Mouse (Mus musculus) heart, adult 2 months (tissue): ENCODE results near the gene Tnik. TPM values are rescaled to one million over a fixed set of nuclear protein-coding genes. Genes with fewer than 3 reads are reported as not detected.

ENCODE experiments used
- DNase-seq, 2 experiments: peaks; one replicate each; pipeline ENCODE4 v3.0.0; 2021
- H3K27ac ChIP-seq: fragments of 200-600 bp; 2 replicates; pipeline ENCODE4 v1.8.1; 2022
- H3K27me3 ChIP-seq: fragments of 200-500 bp; 2 replicates; pipeline ENCODE4 v1.6.1; 2012; ENCODE audit warnings: mild to moderate bottlenecking, low read length, inconsistent platforms, mixed read lengths; ENCODE audit not compliant: control insufficient read depth, insufficient read depth
- H3K36me3 ChIP-seq: fragments of 200-500 bp; 2 replicates; pipeline ENCODE4 v1.6.1; 2012; ENCODE audit warnings: low read length, inconsistent platforms; ENCODE audit not compliant: control insufficient read depth, insufficient read depth
- H3K4me1 ChIP-seq: fragments of 200-500 bp; 2 replicates; pipeline ENCODE4 v1.6.1; 2011; ENCODE audit warnings: low read length; ENCODE audit not compliant: control insufficient read depth, insufficient read depth
- H3K4me3 ChIP-seq: fragments of 200-600 bp; 2 replicates; pipeline ENCODE4 v1.8.1; 2022
- H3K79me2 ChIP-seq: fragments of 200-500 bp; replicated peaks from 2 replicates; pipeline ENCODE4 v1.6.1; 2012; ENCODE audit warnings: mild to moderate bottlenecking, inconsistent platforms, low read length, moderate library complexity, mixed read lengths; ENCODE audit not compliant: control insufficient read depth, insufficient read depth
- H3K9ac ChIP-seq: fragments of 200-500 bp; 2 replicates; pipeline ENCODE4 v1.6.1; 2012; ENCODE audit warnings: low read depth, mild to moderate bottlenecking, control low read depth, inconsistent platforms, low read length, mixed read lengths
- CTCF ChIP-seq: fragments of 200-600 bp; IDR thresholded peaks from 2 replicates; pipeline ENCODE4 v1.8.1; 2022; ENCODE audit warnings: antibody characterized with exemption, mild to moderate bottlenecking, moderate library complexity
- EP300 ChIP-seq: fragments of 200-500 bp; IDR thresholded peaks from 2 replicates; pipeline ENCODE4 v1.6.1; 2011; ENCODE audit warnings: low read depth, low read length, control low read depth; ENCODE audit not compliant: insufficient read depth
- POLR2A ChIP-seq: fragments of 200-500 bp; IDR thresholded peaks from 2 replicates; pipeline ENCODE4 v1.6.1; 2011; ENCODE audit warnings: mild to moderate bottlenecking, low read depth, low read length, control low read depth; ENCODE audit not compliant: insufficient read depth
- WGBS: fragments of 180-500 bp; shearing (Covaris S2); methylation state at CpG from one replicate; pipeline ENCODE4 v1.1.7; 2018; 5-methylcytosine and 5-hydroxymethylcytosine counted together
- intact Hi-C: fragments of 180-260 bp; cut with DNase I; formaldehyde crosslinking; loops from one replicate; pipeline ENCODE4 v1.15.1; 2025
- polyA plus RNA-seq: library from polyadenylated mRNA; depleted of rRNA; stranded (reverse); fragments of >200 nt; gene quantifications from 2 replicates; pipeline ENCODE4 v1.2.3, GENCODE M21; 2012
- total RNA-seq, 2 experiments: library from RNA; stranded (reverse); gene quantifications; 2 replicates each; pipeline ENCODE4 v1.2.3; 2021

Gene Tnik
- total and polyA plus RNA-seq, 3 experiments = 6.6 to 29.8 (median 26.8) TPM

DNA sequence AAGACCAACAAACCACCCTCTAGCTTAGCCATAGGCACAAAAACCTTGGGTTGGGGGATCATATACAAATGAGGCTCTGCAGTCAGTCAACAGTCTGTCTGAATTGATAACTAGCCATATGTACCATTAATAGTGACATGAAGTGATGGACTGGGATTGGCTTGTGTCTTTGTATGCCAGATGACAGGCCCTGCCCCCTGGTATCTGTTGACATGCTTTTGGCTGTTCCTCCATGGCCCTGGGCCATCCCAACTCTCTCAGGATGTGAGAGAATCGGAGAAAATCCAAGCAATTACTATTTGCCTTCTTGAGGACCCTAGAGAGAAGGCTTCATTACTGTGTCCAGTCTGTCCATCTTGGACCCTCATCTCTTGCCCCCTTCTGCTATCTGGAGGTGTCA is 82.4 kb downstream of the Tnik start:
- H3K4me3 ChIP-seq = no peak overlapping the region
- no peak overlapping the region for H3K9ac ChIP-seq
- no peaks in the 10 kb centered on the region; the same call in 1 of the 2 replicates for H3K4me1 ChIP-seq
- intact Hi-C loops = no loop called here
- H3K27me3 ChIP-seq = no peaks in the 10 kb centered on the region
- 58% methylated on average over 1 of the region's 1 CpGs for WGBS
- no peak overlapping the region for H3K27ac ChIP-seq
- TF ChIP-seq CTCF (no peak), POLR2A (no peak), EP300 (no peak)
- no peak for DNase-seq
- no peaks in the 10 kb centered on the region for H3K36me3 ChIP-seq
- H3K79me2 ChIP-seq = no peaks in the 10 kb centered on the region; the same call in 1 of the 2 replicates

DNA sequence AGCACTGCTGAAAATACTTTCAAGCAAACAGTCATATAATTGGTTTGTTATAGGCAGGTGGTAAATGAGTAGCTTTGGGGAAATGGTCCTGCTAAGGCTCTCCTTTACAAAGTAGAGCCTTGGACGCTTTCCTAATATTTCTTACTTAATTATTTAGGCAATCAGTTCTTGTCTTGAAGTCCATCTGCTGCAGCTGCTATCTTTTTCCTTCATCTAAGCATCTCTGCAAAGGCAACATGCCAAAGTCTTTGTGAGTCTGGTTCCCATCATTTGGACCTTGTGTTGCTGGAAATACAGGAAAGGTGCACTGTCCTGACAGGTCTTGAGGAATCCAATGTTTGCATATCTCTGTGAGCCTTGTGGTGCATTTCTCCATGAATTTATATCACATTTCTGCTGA is 82.9 kb downstream of the Tnik start:
- DNase-seq = no peak
- no peak overlapping the region for H3K4me3 ChIP-seq
- WGBS = 91% methylated on average over 1 of the region's 1 CpGs
- H3K9ac ChIP-seq = no peak overlapping the region
- intact Hi-C loops = no loop called here
- no peak overlapping the region for H3K27ac ChIP-seq
- H3K27me3 ChIP-seq = no peaks in the 10 kb centered on the region
- no peaks in the 10 kb centered on the region; the same call in 1 of the 2 replicates for H3K4me1 ChIP-seq
- H3K79me2 ChIP-seq = no peaks in the 10 kb centered on the region; the same call in 1 of the 2 replicates
- no peaks in the 10 kb centered on the region for H3K36me3 ChIP-seq
- TF ChIP-seq CTCF (no peak), EP300 (no peak), POLR2A (no peak)

- Histone ChIP-seq H3K9ac (no peak overlapping the region), H3K27ac (no peak overlapping the region), H3K4me1 (no peaks in the 10 kb centered on the region; the same call in 1 of the 2 replicates), H3K4me3 (no peak overlapping the region), H3K79me2 (no peaks in the 10 kb centered on the region; the same call in 1 of the 2 replicates), H3K27me3 (no peaks in the 10 kb centered on the region), H3K36me3 (no peaks in the 10 kb centered on the region)
- no peak for DNase-seq
- no peak for TF ChIP-seq EP300
- no peak for TF ChIP-seq CTCF
- TF ChIP-seq POLR2A = no peak
- 81% methylated on average over 4 of the region's 4 CpGs for WGBS
- intact Hi-C loops = no loop called here
Observed at GRCm38 (mm10) chr3:28346476-28346875, 83.5 kb downstream of the Tnik start.

GRCm38 (mm10) chr3:28348746-28349145 is 85.7 kb downstream of the Tnik start:
- H3K4me1 ChIP-seq = no peaks in the 10 kb centered on the region; the same call in 1 of the 2 replicates
- H3K4me3 ChIP-seq = no peak overlapping the region
- DNase-seq = no peak
- WGBS = 90% methylated on average over 1 of the region's 1 CpGs
- H3K79me2 ChIP-seq = no peaks in the 10 kb centered on the region; the same call in 1 of the 2 replicates
- no peaks in the 10 kb centered on the region for H3K36me3 ChIP-seq
- intact Hi-C loops = no loop called here
- TF ChIP-seq CTCF = no peak
- no peak for TF ChIP-seq POLR2A
- no peak for TF ChIP-seq EP300
- no peak overlapping the region for H3K9ac ChIP-seq
- H3K27me3 ChIP-seq = no peaks in the 10 kb centered on the region
- no peak overlapping the region for H3K27ac ChIP-seq

DNA sequence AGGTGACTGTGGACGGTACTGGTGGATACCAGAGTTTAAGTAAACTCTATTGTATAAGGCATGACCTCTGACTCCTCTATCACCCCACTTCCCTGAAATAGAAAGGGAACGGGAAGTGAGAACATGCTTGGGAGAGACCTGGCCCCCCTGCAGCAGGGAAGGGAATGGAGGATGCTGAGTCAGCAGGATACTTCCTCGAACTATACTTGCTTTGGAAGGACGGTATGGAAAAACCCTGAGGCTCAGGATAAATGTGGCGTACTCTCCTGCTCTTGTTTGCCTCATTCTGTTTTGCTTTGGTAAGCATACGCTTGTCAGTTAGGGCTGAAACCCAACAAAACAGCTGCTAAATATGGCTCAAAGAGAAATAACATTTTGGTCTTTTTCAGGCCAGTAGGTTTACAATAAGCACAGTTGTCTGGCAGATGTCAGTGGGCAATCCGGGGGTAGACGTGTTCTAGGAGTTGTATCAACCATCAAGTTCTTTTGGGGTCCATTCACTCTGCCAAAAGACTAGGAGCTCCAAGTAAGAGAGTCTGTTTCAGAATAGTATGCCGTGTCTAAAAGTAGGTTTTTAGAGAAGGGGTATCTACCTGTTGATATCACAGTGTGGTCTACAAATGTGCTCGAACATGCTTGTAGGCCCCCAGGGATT is 87.3 kb downstream of the Tnik start:
- no peak overlapping the region for H3K4me3 ChIP-seq
- H3K4me1 ChIP-seq = peaks cover 2% of the 10 kb centered on the region; the same call in 1 of the 2 replicates
- no peak for DNase-seq
- H3K27me3 ChIP-seq = no peaks in the 10 kb centered on the region
- H3K79me2 ChIP-seq = peaks cover 2% of the 10 kb centered on the region; the same call in 1 of the 2 replicates
- TF ChIP-seq EP300 (no peak), CTCF (no peak)
- H3K27ac ChIP-seq = no peak overlapping the region
- no peak overlapping the region for H3K9ac ChIP-seq
- 54% methylated on average over 10 of the region's 10 CpGs for WGBS
- intact Hi-C loops = no loop called here
- no peaks in the 10 kb centered on the region for H3K36me3 ChIP-seq

DNA sequence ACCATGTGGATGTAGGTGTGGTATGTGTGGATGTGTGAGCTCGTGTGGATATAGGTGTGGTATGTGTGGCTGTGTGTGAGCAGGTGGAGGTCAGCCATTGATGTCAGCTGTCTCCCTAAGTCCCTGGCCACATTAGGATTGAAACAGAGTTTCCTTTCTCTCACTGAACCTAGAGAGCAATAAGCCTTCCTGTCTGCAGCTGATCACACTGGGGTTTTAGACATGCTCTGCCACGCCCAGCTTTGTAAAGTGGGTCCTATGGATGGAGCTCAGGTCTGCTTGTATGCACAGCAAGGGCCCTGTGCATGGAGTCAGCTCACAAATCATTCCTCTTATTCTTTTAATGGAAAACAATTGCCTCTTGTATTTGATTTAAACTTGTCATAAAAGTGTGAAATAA is 95.4 kb downstream of the Tnik start:
- H3K36me3 ChIP-seq = no peaks in the 10 kb centered on the region
- TF ChIP-seq POLR2A = no peak
- no peak for TF ChIP-seq EP300
- TF ChIP-seq CTCF = no peak
- WGBS = 83% methylated on average over 2 of the region's 2 CpGs
- H3K27me3 ChIP-seq = no peaks in the 10 kb centered on the region
- no peak overlapping the region for H3K27ac ChIP-seq
- intact Hi-C loops = no loop called here
- peaks cover 3% of the 10 kb centered on the region; the same call in 1 of the 2 replicates for H3K79me2 ChIP-seq
- no peak overlapping the region for H3K9ac ChIP-seq
- no peak for DNase-seq
- H3K4me3 ChIP-seq = no peak overlapping the region
- peaks cover 3% of the 10 kb centered on the region for H3K4me1 ChIP-seq
